Comparison of ENCODE assay signal across 23 mouse cellular contexts in the genomic region with DNA sequence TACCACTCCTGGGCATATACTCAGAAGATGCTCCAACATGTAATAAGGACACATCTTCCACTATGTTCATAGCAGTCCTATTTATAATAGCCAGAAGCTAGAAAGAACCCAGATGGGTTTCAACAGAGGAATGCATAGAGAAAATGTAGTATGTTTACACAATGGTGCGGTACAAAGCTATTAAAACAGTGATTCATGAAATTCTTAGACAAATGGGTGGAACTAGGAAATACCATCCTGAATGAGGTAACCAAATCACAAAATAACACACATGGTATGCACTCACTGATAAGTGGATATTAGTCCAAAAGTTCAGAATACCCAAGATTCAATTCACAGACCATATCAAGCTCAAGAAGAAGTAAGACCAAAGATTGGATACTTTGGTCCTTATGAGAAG. TPM values are rescaled to one million over a fixed set of nuclear protein-coding genes. Genes with fewer than 3 reads are reported as not detected.
"Had no signal": no experiment of that assay in that cellular context is flagged by ENCODE, and none has a peak within 500 bp of the region (broad histone marks: within the 10 kb centered on the region; RNA-seq: fewer than 3 reads in every experiment).

No protein-coding gene starts in this region.

RNA-seq across cellular contexts. Expression of a gene that starts 4.0 kb away (rescaled TPM):
- polyA plus RNA-seq: heart, embryonic 10.5 days; heart, embryonic 11.5 days; heart, embryonic 12.5 days; heart, embryonic 13.5 days; heart, embryonic 14.5 days; heart, postnatal 0 days; hindbrain, embryonic 10.5 days; hindbrain, embryonic 12.5 days; hindbrain, embryonic 13.5 days; hindbrain, embryonic 14.5 days; hindbrain, embryonic 15.5 days; hindbrain, embryonic 16.5 days; hindbrain, postnatal 0 days; intestine, embryonic 14.5 days; intestine, embryonic 15.5 days; kidney, embryonic 14.5 days; kidney, embryonic 15.5 days; kidney, embryonic 16.5 days had no signal

RNA-seq across cellular contexts. Expression of a gene that starts 4.5 kb away (rescaled TPM):
- polyA plus RNA-seq: heart, embryonic 10.5 days; heart, embryonic 11.5 days; heart, embryonic 12.5 days had no signal

RNA-seq across cellular contexts. Expression of a gene that starts 17.3 kb away (rescaled TPM):
- polyA plus RNA-seq: heart, embryonic 10.5 days; heart, embryonic 11.5 days; heart, embryonic 12.5 days; heart, embryonic 14.5 days; heart, embryonic 15.5 days; heart, postnatal 0 days; hindbrain, embryonic 10.5 days; hindbrain, embryonic 11.5 days; hindbrain, embryonic 12.5 days; hindbrain, embryonic 13.5 days; hindbrain, embryonic 14.5 days; hindbrain, embryonic 15.5 days; hindbrain, embryonic 16.5 days; hindbrain, postnatal 0 days; intestine, embryonic 15.5 days; intestine, embryonic 16.5 days; intestine, postnatal 0 days; kidney, embryonic 14.5 days; kidney, embryonic 15.5 days; kidney, embryonic 16.5 days; kidney, postnatal 0 days had no signal

RNA-seq across cellular contexts. Expression of a gene that starts 19.3 kb away (rescaled TPM):
- polyA plus RNA-seq: heart, embryonic 11.5 days; heart, embryonic 12.5 days; hindbrain, embryonic 10.5 days; hindbrain, embryonic 11.5 days; hindbrain, embryonic 12.5 days; hindbrain, embryonic 14.5 days; hindbrain, embryonic 15.5 days had no signal
